Mouse (Mus musculus): ENCODE measurements around the gene Mybpc3.

Gene Mybpc3

GRCm38 (mm10) chr2:91167629-91168028 lies 49.7 kb downstream of the Mybpc3 start:
- DNase-seq (ENCODE audit: low read depth, low spot score) = no peak

GRCm38 (mm10) chr2:91169587-91170322 lies 51.8 kb downstream of the Mybpc3 start:
- no peak for DNase-seq (ENCODE audit: low read depth, low spot score)

GRCm38 (mm10) chr2:91175490-91175889 lies 57.5 kb downstream of the Mybpc3 start:
- no peak for DNase-seq (ENCODE audit: low read depth, low spot score)

- DNase-seq (ENCODE audit: low read depth, low spot score) = no peak
Measured at GRCm38 (mm10) chr2:91176234-91176633, 58.3 kb downstream of the Mybpc3 start.

GRCm38 (mm10) chr2:91179825-91180224 lies 61.9 kb downstream of the Mybpc3 start:
- DNase-seq (ENCODE audit: low read depth, low spot score) = no peak

- DNase-seq (ENCODE audit: low read depth, low spot score) = no peak
Measured at GRCm38 (mm10) chr2:91180706-91181105, 62.8 kb downstream of the Mybpc3 start.

- DNase-seq (ENCODE audit: low read depth, low spot score) = no peak
Measured at GRCm38 (mm10) chr2:91182016-91182404, 64.1 kb downstream of the Mybpc3 start.

- DNase-seq (ENCODE audit: low read depth, low spot score) = peak; percentile 93
Measured at GRCm38 (mm10) chr2:91182405-91183147, 64.6 kb downstream of the Mybpc3 start.

GRCm38 (mm10) chr2:91183148-91183513 lies 65.2 kb downstream of the Mybpc3 start:
- DNase-seq (ENCODE audit: low read depth, low spot score) = peak; percentile 99

GRCm38 (mm10) chr2:91183711-91184405 lies 65.9 kb downstream of the Mybpc3 start, which contains the start of gene Madd:
Madd (minus strand) TSS chr2:91183837.
- DNase-seq (ENCODE audit: low read depth, low spot score) = peak; percentile 39

Data from ZHBTc4 (cell line).